Comparison of ENCODE assay signal across 13 mouse cellular contexts in the genomic region with DNA sequence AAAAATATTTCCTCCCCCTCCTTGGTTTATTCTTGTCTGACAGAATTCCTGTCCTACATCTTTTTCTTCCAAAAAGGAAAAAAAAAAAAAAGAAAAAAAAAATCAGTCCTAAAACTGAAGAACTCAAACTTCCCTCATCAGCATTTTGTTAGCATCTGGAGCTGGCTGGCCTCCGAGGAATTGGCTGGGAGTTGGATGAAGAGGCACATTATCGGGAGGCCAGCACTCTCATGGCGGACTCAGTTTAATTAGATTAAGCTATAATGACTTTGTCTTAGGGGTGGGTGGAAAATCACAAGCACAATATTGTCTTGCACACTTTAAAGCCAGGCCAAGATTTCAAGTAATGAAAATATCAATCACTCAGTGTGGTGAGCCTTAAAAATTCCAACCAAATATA.
"Had no signal": no experiment of that assay in that cellular context is flagged by ENCODE, and none has a peak within 500 bp of the region (broad histone marks: within the 10 kb centered on the region; RNA-seq: fewer than 3 reads in every experiment).

No protein-coding gene starts in this region.

- H3K4me3 ChIP-seq: intestine, embryonic 15.5 days; limb, embryonic 15.5 days; liver, embryonic 12.5 days; midbrain, embryonic 12.5 days; neural tube, embryonic 13.5 days had no signal

- H3K27ac ChIP-seq: intestine, embryonic 15.5 days; limb, embryonic 15.5 days; liver, embryonic 12.5 days; midbrain, embryonic 12.5 days; neural tube, embryonic 13.5 days had no signal

- H3K27me3 ChIP-seq: intestine, embryonic 15.5 days; limb, embryonic 15.5 days; liver, embryonic 12.5 days; midbrain, embryonic 12.5 days; neural tube, embryonic 13.5 days had no signal

- H3K9ac ChIP-seq: intestine, embryonic 15.5 days; limb, embryonic 15.5 days; liver, embryonic 12.5 days; midbrain, embryonic 12.5 days; neural tube, embryonic 13.5 days had no signal

- H3K4me2 ChIP-seq: intestine, embryonic 15.5 days; limb, embryonic 15.5 days; liver, embryonic 12.5 days; midbrain, embryonic 12.5 days; neural tube, embryonic 13.5 days had no signal

- H3K4me1 ChIP-seq: intestine, embryonic 15.5 days; limb, embryonic 15.5 days; liver, embryonic 12.5 days; midbrain, embryonic 12.5 days had no signal

- H3K9me3 ChIP-seq: intestine, embryonic 15.5 days; limb, embryonic 15.5 days; liver, embryonic 12.5 days; midbrain, embryonic 12.5 days; neural tube, embryonic 13.5 days had no signal

- DNase-seq: kidney, adult 9 months; lung, postnatal 14 days; retina, postnatal 1 day; right cerebral cortex, postnatal 4 days; spleen, adult 18-20 months; thymus, adult 18-20 months; thymus, postnatal 14 days had no signal

- ATAC-seq: intestine, embryonic 15.5 days; liver, embryonic 12.5 days; midbrain, embryonic 16.5 days had no signal

- H3K36me3 ChIP-seq: intestine, embryonic 15.5 days; limb, embryonic 15.5 days; liver, embryonic 12.5 days; midbrain, embryonic 12.5 days; neural tube, embryonic 13.5 days had no signal
